Mouse (Mus musculus) liver, embryonic 14.5 days (tissue): Measurements from ENCODE around the gene Mia2.
"Not testable (repeated sequence)": the region's sequence is repeated elsewhere in the genome, so short reads cannot be mapped to it uniquely, and the experiment has no call there.

Source experiments
- CTCF ChIP-seq: IDR thresholded peaks from 2 replicates; pipeline ENCODE4 v1.5.1; 2016; ENCODE audit warnings: antibody characterized with exemption, low read depth, control low read depth
- EP300 ChIP-seq: IDR thresholded peaks from 2 replicates; pipeline ENCODE4 v1.6.1; 2016; ENCODE audit warnings: antibody characterized with exemption, low read depth

- TF ChIP-seq CTCF, EP300: not testable (repeated sequence)
These were observed 37.4 kb upstream of the Mia2 start for GRCm38 (mm10) chr12:59058242-59058641.
